Mouse (Mus musculus): ENCODE data around the gene Hdac9. TPM values are rescaled to one million over a fixed set of nuclear protein-coding genes. Genes with fewer than 3 reads are reported as not detected.

Hdac9 gene
- total and polyA plus RNA-seq, 2 experiments: 0.56 to 1.6 TPM

DNA sequence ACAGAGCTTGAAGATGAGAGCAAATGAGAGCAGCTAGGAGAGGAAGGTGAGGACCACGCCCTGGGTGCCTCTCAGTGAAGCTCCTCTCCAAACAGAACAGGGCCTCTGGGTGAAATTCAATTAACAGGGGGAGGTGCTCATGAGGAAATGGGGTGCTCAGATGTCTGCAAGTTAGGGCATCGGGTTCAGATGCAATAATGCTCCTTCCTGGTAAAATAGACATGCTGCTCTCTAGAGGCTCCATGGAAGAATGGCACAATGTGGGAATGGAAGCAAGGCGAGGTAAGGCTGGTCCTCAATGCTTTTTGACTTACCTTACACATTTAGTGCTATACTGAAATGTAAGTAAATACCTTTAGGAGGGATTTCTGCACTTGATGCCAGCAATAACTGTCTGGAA lies 263.3 kb downstream of the Hdac9 start:
- 27% methylated on average over 3 of the region's 3 CpGs for WGBS

DNA sequence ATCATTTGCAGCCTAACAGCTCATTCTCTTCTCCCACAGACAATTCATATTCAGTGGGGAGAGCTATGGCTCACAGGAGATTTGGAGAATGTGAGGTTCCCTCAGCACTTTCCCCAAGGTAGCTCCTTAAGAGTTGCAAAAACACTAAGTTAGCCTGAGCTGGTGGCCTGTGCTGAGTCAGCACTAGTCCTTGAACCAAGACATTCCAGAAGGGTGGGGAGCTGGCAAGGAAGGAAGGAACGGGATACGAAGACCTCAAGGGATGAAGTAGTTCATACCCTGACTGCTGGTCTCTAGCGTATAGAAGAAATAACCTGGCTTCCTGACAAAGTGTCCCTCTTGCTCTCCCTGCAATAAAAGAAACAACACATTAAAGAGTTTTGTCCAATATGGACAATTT lies 268.1 kb downstream of the Hdac9 start:
- TF ChIP-seq CTCF (IDR thresholded peaks at IDR 0.05; ENCODE audit: low read depth, low read length): no peak
- TF ChIP-seq POLR2A (IDR thresholded peaks at IDR 0.05; ENCODE audit: extremely low read depth, insufficient read depth, low read length): no peak
- Histone ChIP-seq H3K9ac (ENCODE audit: low read depth, low read length) (no peak overlapping the region), H3K79me2 (ENCODE audit: control insufficient read depth, insufficient read depth, low read length) (no peaks in the 10 kb centered on the region), H3K27me3 (ENCODE audit: control insufficient read depth, insufficient read depth, low read length) (no peaks in the 10 kb centered on the region), H3K4me3 (ENCODE audit: insufficient read depth, low read depth, low read length) (no peak overlapping the region), H3K27ac (replicated peaks; ENCODE audit: insufficient read depth, low read depth, low read length) (no peak overlapping the region), H3K36me3 (ENCODE audit: control insufficient read depth, insufficient read depth, low read length) (no peaks in the 10 kb centered on the region), H3K4me1 (ENCODE audit: control insufficient read depth, insufficient read depth, low read length) (no peaks in the 10 kb centered on the region)
- DNase-seq (ENCODE audit: extremely low read depth, low read depth, low spot score): no peak
- 84% methylated on average over 3 of the region's 3 CpGs for WGBS

More for the DNA sequence above, 263.3 kb downstream of the Hdac9 start:
- Histone ChIP-seq H3K9ac (ENCODE audit: low read depth, low read length) (no peak overlapping the region), H3K79me2 (ENCODE audit: control insufficient read depth, insufficient read depth, low read length) (no peaks in the 10 kb centered on the region), H3K4me3 (ENCODE audit: insufficient read depth, low read depth, low read length) (no peak overlapping the region), H3K27ac (replicated peaks; ENCODE audit: insufficient read depth, low read depth, low read length) (no peak overlapping the region), H3K4me1 (ENCODE audit: control insufficient read depth, insufficient read depth, low read length) (no peaks in the 10 kb centered on the region), H3K27me3 (ENCODE audit: control insufficient read depth, insufficient read depth, low read length) (no peaks in the 10 kb centered on the region), H3K36me3 (ENCODE audit: control insufficient read depth, insufficient read depth, low read length) (no peaks in the 10 kb centered on the region)
- TF ChIP-seq CTCF (IDR thresholded peaks at IDR 0.05; ENCODE audit: low read depth, low read length) (no peak), POLR2A (IDR thresholded peaks at IDR 0.05; ENCODE audit: extremely low read depth, insufficient read depth, low read length) (no peak)
- DNase-seq (ENCODE audit: extremely low read depth, low read depth, low spot score): no peak

GRCm38 (mm10) chr12:34641705-34642259 lies 275.1 kb downstream of the Hdac9 start:
- no peak for DNase-seq (ENCODE audit: extremely low read depth, low read depth, low spot score)
- no peaks in the 10 kb centered on the region for H3K79me2 ChIP-seq (ENCODE audit: control insufficient read depth, insufficient read depth, low read length)
- no peaks in the 10 kb centered on the region for H3K4me1 ChIP-seq (ENCODE audit: control insufficient read depth, insufficient read depth, low read length)
- TF ChIP-seq POLR2A (IDR thresholded peaks at IDR 0.05; ENCODE audit: extremely low read depth, insufficient read depth, low read length) (no peak), CTCF (IDR thresholded peaks at IDR 0.05; ENCODE audit: low read depth, low read length) (no peak)
- no peak overlapping the region for H3K27ac ChIP-seq (replicated peaks; ENCODE audit: insufficient read depth, low read depth, low read length)
- H3K27me3 ChIP-seq (ENCODE audit: control insufficient read depth, insufficient read depth, low read length): no peaks in the 10 kb centered on the region
- no peak overlapping the region for H3K4me3 ChIP-seq (ENCODE audit: insufficient read depth, low read depth, low read length)
- 83% methylated on average over 4 of the region's 4 CpGs for WGBS
- H3K36me3 ChIP-seq (ENCODE audit: control insufficient read depth, insufficient read depth, low read length): no peaks in the 10 kb centered on the region
- no peak overlapping the region for H3K9ac ChIP-seq (ENCODE audit: low read depth, low read length)

DNA sequence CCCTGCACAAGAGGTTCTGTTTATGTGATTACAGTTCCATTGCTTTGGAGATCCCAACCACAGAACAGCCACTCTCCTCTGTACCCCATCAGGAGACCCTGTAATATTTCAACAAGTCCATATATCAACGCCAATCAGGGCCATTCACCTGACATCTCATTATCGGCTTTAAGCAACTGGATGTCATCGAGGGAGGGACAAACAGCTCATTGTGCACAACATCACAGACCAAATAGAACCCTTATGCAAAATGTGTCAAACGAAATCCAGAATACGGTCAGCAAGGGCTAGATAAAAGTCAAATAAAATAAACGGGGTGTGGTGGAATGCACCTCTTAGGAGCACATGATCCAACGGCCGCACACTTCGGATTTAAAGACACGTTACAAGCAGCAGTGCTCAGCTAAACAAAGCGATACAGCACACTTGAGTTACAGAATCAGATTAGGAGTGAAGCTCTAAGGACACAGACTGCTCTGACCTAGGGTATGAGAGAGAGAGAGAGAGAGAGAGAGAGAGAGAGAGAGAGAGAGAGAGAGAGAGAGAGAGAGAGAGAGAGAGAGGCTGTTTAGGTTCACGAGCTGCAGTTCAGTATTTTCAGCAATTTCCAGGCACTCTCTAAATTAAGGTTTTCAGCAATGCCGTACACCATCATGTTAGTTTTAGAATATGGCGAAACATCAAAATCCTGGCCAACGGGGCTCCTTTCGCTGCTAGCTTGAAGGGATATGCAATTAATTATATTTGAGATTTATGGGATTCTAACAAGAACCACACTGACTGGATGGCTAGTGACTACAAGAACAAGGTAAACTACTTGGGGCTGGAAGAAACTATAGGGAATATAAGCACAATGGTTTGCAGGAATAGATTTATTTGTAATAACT lies 279.4 kb downstream of the Hdac9 start:
- H3K27me3 ChIP-seq (ENCODE audit: control insufficient read depth, insufficient read depth, low read length): no peaks in the 10 kb centered on the region

DNA sequence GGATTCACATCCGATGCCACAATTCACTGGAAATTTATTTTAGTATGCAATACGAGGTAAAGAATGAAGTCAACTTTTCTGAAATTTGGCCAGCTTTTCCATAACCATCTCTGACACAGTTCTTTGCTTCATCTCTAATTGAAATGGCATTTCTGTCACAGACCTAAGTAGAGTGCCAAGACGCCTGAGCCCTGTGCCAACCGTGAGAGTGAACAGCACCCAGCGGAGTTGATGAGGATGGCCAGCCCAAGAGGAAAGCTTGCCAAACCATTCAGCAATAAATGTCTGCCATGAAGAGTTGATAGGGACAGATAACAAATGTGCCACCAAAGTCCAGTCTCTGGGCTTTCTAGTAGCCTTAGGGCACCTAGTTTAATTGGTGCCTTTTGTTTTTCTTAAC lies 297.8 kb downstream of the Hdac9 start:
- no peak for TF ChIP-seq CTCF (IDR thresholded peaks at IDR 0.05; ENCODE audit: low read depth, low read length)
- TF ChIP-seq POLR2A (IDR thresholded peaks at IDR 0.05; ENCODE audit: extremely low read depth, insufficient read depth, low read length): no peak
- Histone ChIP-seq H3K4me1 (ENCODE audit: control insufficient read depth, insufficient read depth, low read length) (no peaks in the 10 kb centered on the region), H3K36me3 (ENCODE audit: control insufficient read depth, insufficient read depth, low read length) (no peaks in the 10 kb centered on the region), H3K27me3 (ENCODE audit: control insufficient read depth, insufficient read depth, low read length) (no peaks in the 10 kb centered on the region; the same call in 1 of the 2 replicates), H3K79me2 (ENCODE audit: control insufficient read depth, insufficient read depth, low read length) (no peaks in the 10 kb centered on the region), H3K27ac (replicated peaks; ENCODE audit: insufficient read depth, low read depth, low read length) (no peak overlapping the region), H3K9ac (ENCODE audit: low read depth, low read length) (no peak overlapping the region), H3K4me3 (ENCODE audit: insufficient read depth, low read depth, low read length) (no peak overlapping the region)
- no peak for DNase-seq (ENCODE audit: extremely low read depth, low read depth, low spot score)
- WGBS: 85% methylated on average over 5 of the region's 5 CpGs

More for the DNA sequence above, 279.4 kb downstream of the Hdac9 start:
- Histone ChIP-seq H3K36me3 (ENCODE audit: control insufficient read depth, insufficient read depth, low read length) (no peaks in the 10 kb centered on the region), H3K9ac (ENCODE audit: low read depth, low read length) (no peak overlapping the region), H3K27ac (replicated peaks; ENCODE audit: insufficient read depth, low read depth, low read length) (no peak overlapping the region), H3K4me3 (ENCODE audit: insufficient read depth, low read depth, low read length) (no peak overlapping the region), H3K79me2 (ENCODE audit: control insufficient read depth, insufficient read depth, low read length) (no peaks in the 10 kb centered on the region), H3K4me1 (ENCODE audit: control insufficient read depth, insufficient read depth, low read length) (no peaks in the 10 kb centered on the region)
- TF ChIP-seq CTCF (IDR thresholded peaks at IDR 0.05; ENCODE audit: low read depth, low read length) (no peak), POLR2A (IDR thresholded peaks at IDR 0.05; ENCODE audit: extremely low read depth, insufficient read depth, low read length) (no peak)
- DNase-seq (ENCODE audit: extremely low read depth, low read depth, low spot score): no peak
- WGBS: 90% methylated on average over 16 of the region's 16 CpGs

- TF ChIP-seq CTCF (IDR thresholded peaks at IDR 0.05; ENCODE audit: low read depth, low read length) (no peak), POLR2A (IDR thresholded peaks at IDR 0.05; ENCODE audit: extremely low read depth, insufficient read depth, low read length) (no peak)
- 71% methylated on average over 3 of the region's 3 CpGs for WGBS
- H3K27me3 ChIP-seq (ENCODE audit: control insufficient read depth, insufficient read depth, low read length): no peaks in the 10 kb centered on the region; the same call in 1 of the 2 replicates
- no peaks in the 10 kb centered on the region for H3K79me2 ChIP-seq (ENCODE audit: control insufficient read depth, insufficient read depth, low read length)
- no peak overlapping the region for H3K27ac ChIP-seq (replicated peaks; ENCODE audit: insufficient read depth, low read depth, low read length)
- no peak overlapping the region for H3K9ac ChIP-seq (ENCODE audit: low read depth, low read length)
- H3K4me1 ChIP-seq (ENCODE audit: control insufficient read depth, insufficient read depth, low read length): no peaks in the 10 kb centered on the region
- no peak for DNase-seq (ENCODE audit: extremely low read depth, low read depth, low spot score)
- no peaks in the 10 kb centered on the region for H3K36me3 ChIP-seq (ENCODE audit: control insufficient read depth, insufficient read depth, low read length)
- H3K4me3 ChIP-seq (ENCODE audit: insufficient read depth, low read depth, low read length): no peak overlapping the region
These were observed 298.6 kb downstream of the Hdac9 start for GRCm38 (mm10) chr12:34618321-34618720.

All from liver, adult 2 months (tissue).